11 mouse cellular contexts compared by ENCODE assay signal in genomic region chr7:115568821-115569240, GRCm38 (mm10).
DNase-seq lines count a peak whose midpoint lies in the region; ATAC-seq and TF ChIP-seq lines count a peak whose summit lies in the region.
"Had no signal": no experiment of that assay in that cellular context is flagged by ENCODE, and none has a peak within 500 bp of the region (broad histone marks: within the 10 kb centered on the region; RNA-seq: fewer than 3 reads in every experiment).

No protein-coding gene starts in this region.

- no peaks in the 10 kb centered on the region for H3K36me3 ChIP-seq in kidney, postnatal 0 days (ENCODE audit: insufficient read depth, low read length)
- no peaks in the 10 kb centered on the region for H3K36me3 ChIP-seq in forebrain, embryonic 10.5 days (replicated peaks)
- H3K36me3 ChIP-seq in hindbrain, embryonic 11.5 days (ENCODE audit: control insufficient read depth, insufficient read depth, low read length), result no peaks in the 10 kb centered on the region
- no peaks in the 10 kb centered on the region for H3K36me3 ChIP-seq in neural tube, embryonic 12.5 days
- no peaks in the 10 kb centered on the region for H3K36me3 ChIP-seq in lung, postnatal 0 days (ENCODE audit: insufficient read depth, low read length)
- H3K36me3 ChIP-seq: G1E; lung, embryonic 15.5 days had no signal

- H3K27ac ChIP-seq in kidney, postnatal 0 days, result no peak overlapping the region
- peak overlapping the region; percentile 81 for H3K27ac ChIP-seq in forebrain, embryonic 10.5 days
- peak overlapping the region; percentile 80 for H3K27ac ChIP-seq in hindbrain, embryonic 11.5 days (ENCODE audit: low read depth, low read length)
- 0 out of 2 replicates have a peak overlapping the region, but pooled peaks have one; percentile 26 for H3K27ac ChIP-seq in neural tube, embryonic 12.5 days
- no peak overlapping the region for H3K27ac ChIP-seq in lung, postnatal 0 days (ENCODE audit: low read length)
- H3K27ac ChIP-seq: lung, embryonic 15.5 days had no signal

- no peak for TF ChIP-seq CTCF in kidney, postnatal 0 days (IDR thresholded peaks at IDR 0.05; ENCODE audit: low read depth)
- no peak for TF ChIP-seq CTCF in lung, postnatal 0 days (IDR thresholded peaks at IDR 0.05)

- peak overlapping the region; percentile 36 for H3K4me2 ChIP-seq in kidney, postnatal 0 days (ENCODE audit: low read length)
- H3K4me2 ChIP-seq in hindbrain, embryonic 11.5 days (replicated peaks; ENCODE audit: low read depth, low read length), result peak overlapping the region; percentile 34
- peak overlapping the region; percentile 50 for H3K4me2 ChIP-seq in neural tube, embryonic 12.5 days (replicated peaks)
- no peak overlapping the region for H3K4me2 ChIP-seq in lung, postnatal 0 days (replicated peaks; ENCODE audit: low read depth, low read length)
- H3K4me2 ChIP-seq: lung, embryonic 15.5 days had no signal

- no peaks in the 10 kb centered on the region for H3K27me3 ChIP-seq in kidney, postnatal 0 days (ENCODE audit: insufficient read depth, low read length)
- H3K27me3 ChIP-seq in forebrain, embryonic 10.5 days (ENCODE audit: poor library complexity, severe bottlenecking), result peaks cover 25% of the 10 kb centered on the region
- no peaks in the 10 kb centered on the region for H3K27me3 ChIP-seq in hindbrain, embryonic 11.5 days (ENCODE audit: control insufficient read depth, insufficient read depth, low read length)
- H3K27me3 ChIP-seq in neural tube, embryonic 12.5 days (replicated peaks), result no peaks in the 10 kb centered on the region
- no peaks in the 10 kb centered on the region for H3K27me3 ChIP-seq in lung, postnatal 0 days (replicated peaks; ENCODE audit: insufficient read depth, low read length)
- H3K27me3 ChIP-seq: lung, embryonic 15.5 days had no signal

- no peak overlapping the region for H3K9ac ChIP-seq in kidney, postnatal 0 days (ENCODE audit: low read depth, low read length)
- H3K9ac ChIP-seq in hindbrain, embryonic 11.5 days (ENCODE audit: low read depth, low read length), result no peak overlapping the region; the same call in 1 of the 2 replicates
- no peak overlapping the region for H3K9ac ChIP-seq in neural tube, embryonic 12.5 days
- no peak overlapping the region for H3K9ac ChIP-seq in lung, postnatal 0 days (replicated peaks; ENCODE audit: low read depth)
- H3K9ac ChIP-seq: lung, embryonic 15.5 days had no signal

- H3K4me1 ChIP-seq in kidney, postnatal 0 days (replicated peaks; ENCODE audit: insufficient read depth, low read length), result 0 out of 2 replicates have a peak, but pooled peaks cover 6% of the 10 kb centered on the region
- H3K4me1 ChIP-seq in forebrain, embryonic 10.5 days, result peaks cover 56% of the 10 kb centered on the region
- peaks cover 7% of the 10 kb centered on the region for H3K4me1 ChIP-seq in hindbrain, embryonic 11.5 days (replicated peaks; ENCODE audit: control insufficient read depth, insufficient read depth, low read length)
- H3K4me1 ChIP-seq in neural tube, embryonic 12.5 days, result peaks cover 40% of the 10 kb centered on the region
- H3K4me1 ChIP-seq in lung, postnatal 0 days (ENCODE audit: insufficient read depth, low read depth, low read length), result no peaks in the 10 kb centered on the region

- H3K4me3 ChIP-seq in kidney, postnatal 0 days (replicated peaks; ENCODE audit: low read depth, low read length), result no peak overlapping the region
- peak overlapping the region; percentile 40 for H3K4me3 ChIP-seq in forebrain, embryonic 10.5 days
- no peak overlapping the region for H3K4me3 ChIP-seq in hindbrain, embryonic 11.5 days (ENCODE audit: low read depth, low read length)
- no peak overlapping the region for H3K4me3 ChIP-seq in neural tube, embryonic 12.5 days
- H3K4me3 ChIP-seq in lung, postnatal 0 days (ENCODE audit: low read depth, low read length), result no peak overlapping the region
- H3K4me3 ChIP-seq: erythroblast, embryonic 14.5 days; lung, embryonic 15.5 days had no signal

- peak; percentile 76; the same call in 1 of the 2 replicates for ATAC-seq in kidney, postnatal 0 days (replicated peaks; ENCODE audit: low FRiP score, low read depth)
- peak; percentile 95 for ATAC-seq in hindbrain, embryonic 11.5 days (ENCODE audit: low FRiP score)
- ATAC-seq in neural tube, embryonic 12.5 days (ENCODE audit: low FRiP score, low read depth), result peak; percentile 93
- no peak for ATAC-seq in lung, postnatal 0 days

- TF ChIP-seq EP300 in lung, postnatal 0 days (IDR thresholded peaks at IDR 0.05), result no peak

- DNase-seq in kidney, postnatal 0 days (ENCODE audit: low spot score), result peak; percentile 52
- no peak for DNase-seq in kidney, adult 9 months
- DNase-seq in forebrain, embryonic 10.5 days (ENCODE audit: extremely low spot score, low spot score), result peak; percentile 72
- DNase-seq in hindbrain, embryonic 11.5 days (ENCODE audit: low spot score), result peak; percentile 77
- no peak for DNase-seq in left cerebral cortex, adult 8-10 months (ENCODE audit: low spot score in 2 of 2)
- DNase-seq in urinary bladder, adult 2 months (ENCODE audit: low spot score), result no peak
- DNase-seq in lung, postnatal 0 days (ENCODE audit: low spot score), result no peak

- no peaks in the 10 kb centered on the region for H3K9me3 ChIP-seq in kidney, postnatal 0 days (replicated peaks; ENCODE audit: low read length)
- no peaks in the 10 kb centered on the region for H3K9me3 ChIP-seq in forebrain, embryonic 10.5 days
- H3K9me3 ChIP-seq in hindbrain, embryonic 11.5 days (ENCODE audit: control insufficient read depth, low read length), result no peaks in the 10 kb centered on the region
- H3K9me3 ChIP-seq in neural tube, embryonic 12.5 days, result no peaks in the 10 kb centered on the region
- no peaks in the 10 kb centered on the region for H3K9me3 ChIP-seq in lung, postnatal 0 days (ENCODE audit: low read length)
- H3K9me3 ChIP-seq: G1E; lung, embryonic 15.5 days had no signal

- 20% methylated on average over 9 of the region's 9 CpGs for WGBS in kidney, postnatal 0 days
- WGBS in forebrain, embryonic 10.5 days, result 8% methylated on average over 9 of the region's 9 CpGs
- WGBS in hindbrain, embryonic 11.5 days, result 7% methylated on average over 9 of the region's 9 CpGs
- 6% methylated on average over 9 of the region's 9 CpGs for WGBS in neural tube, embryonic 12.5 days
- 53% methylated on average over 9 of the region's 9 CpGs for WGBS in lung, postnatal 0 days

Comparison
In these comparisons a context has a peak if more than half of its experiments do, and no peak if none do; other contexts are left out.
1. DNase-seq: peak in kidney, postnatal 0 days (single experiment), forebrain, embryonic 10.5 days (single experiment) and hindbrain, embryonic 11.5 days (single experiment); none in kidney, adult 9 months (single experiment), left cerebral cortex, adult 8-10 months (0 of 2), urinary bladder, adult 2 months (single experiment) and lung, postnatal 0 days (single experiment).
2. H3K27ac ChIP-seq: peak in forebrain, embryonic 10.5 days (single experiment), hindbrain, embryonic 11.5 days (single experiment) and neural tube, embryonic 12.5 days (single experiment); none in kidney, postnatal 0 days (single experiment) and lung, postnatal 0 days (single experiment).